Mouse (Mus musculus) lung, adult 2 months (tissue): ENCODE measurements at regions not wholly inside any gene's neighbourhood (a gene's known extent, or its start where the extent isn't known, plus 50 kb on each side); places are given as distances from the start of the nearest gene placed in this dataset.

Source experiments
- CTCF ChIP-seq: fragments of 200-500 bp; IDR thresholded peaks from 2 replicates; pipeline ENCODE4 v1.5.1; 2011; ENCODE audit warnings: mild to moderate bottlenecking, low read length, control low read depth; ENCODE audit not compliant: insufficient read depth
- POLR2A ChIP-seq: fragments of 200-500 bp; IDR thresholded peaks from 2 replicates; pipeline ENCODE4 v1.6.1; 2011; ENCODE audit warnings: low read depth, mild to moderate bottlenecking, control low read depth, low read length, borderline replicate concordance; ENCODE audit errors: extremely low read depth

DNA sequence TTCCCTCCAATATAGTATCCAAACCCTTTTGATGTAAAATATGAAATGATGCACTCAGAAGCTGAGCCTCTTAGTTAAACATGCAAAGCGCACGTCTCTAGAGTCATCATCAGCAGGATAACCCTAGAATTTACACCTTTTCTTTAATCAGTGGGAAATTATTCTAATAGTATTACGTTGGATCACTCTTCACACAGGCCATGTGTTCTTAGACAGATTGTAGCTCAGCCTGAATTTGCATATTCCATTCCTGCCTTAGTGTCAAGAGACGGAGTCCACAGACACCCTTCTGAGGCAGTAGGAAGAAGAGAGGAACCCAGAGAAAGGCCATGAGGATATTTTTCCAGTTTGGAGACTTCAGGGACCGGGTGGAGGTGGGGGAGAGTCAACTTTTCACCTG, 125.0 kb downstream of the Gm45692 start:
- TF ChIP-seq CTCF = no peak
- TF ChIP-seq POLR2A = no peak
